Mouse (Mus musculus): ENCODE measurements around the gene Ptdss2.

Ptdss2 gene

DNA sequence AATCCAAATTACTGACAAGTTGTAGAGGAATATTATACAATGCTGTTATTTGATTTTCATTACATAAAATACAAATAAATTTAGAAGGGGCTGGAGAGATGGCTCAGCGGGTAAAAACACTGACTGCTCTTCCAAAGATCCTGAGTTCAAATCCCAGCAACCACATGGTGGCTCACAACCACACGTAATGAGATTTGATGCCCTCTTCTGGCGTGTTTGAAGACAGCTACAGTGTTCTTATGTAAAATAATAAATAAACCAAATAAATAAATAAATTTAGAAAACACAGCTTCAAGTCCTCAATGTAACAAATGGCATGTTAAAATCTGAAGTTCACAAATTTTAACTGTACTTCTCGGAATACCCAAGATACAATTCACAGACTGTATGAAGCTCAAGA lies 52.9 kb downstream of the Ptdss2 start:
- DNase-seq, result no peak

DNA sequence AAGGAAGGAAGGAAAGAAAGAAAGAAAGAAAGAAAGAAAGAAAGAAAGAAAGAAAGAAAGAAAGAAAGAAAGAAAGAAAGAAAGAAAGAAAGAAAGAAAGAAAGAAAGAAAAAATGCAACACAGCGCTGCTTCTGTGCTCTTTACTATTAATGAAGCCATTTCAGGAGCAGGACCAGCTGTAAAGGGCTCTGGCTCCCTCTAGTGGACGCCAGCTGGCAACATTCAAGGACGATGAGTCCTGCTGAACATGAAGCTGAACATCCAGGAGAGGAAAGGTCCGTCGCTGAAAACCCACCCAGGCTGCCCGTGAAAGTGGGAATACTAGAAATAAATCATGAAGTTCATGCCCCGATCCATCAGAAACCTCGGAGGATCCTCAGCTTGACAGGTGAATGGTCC lies 54.0 kb downstream of the Ptdss2 start:
- DNase-seq, result peak; percentile 87

DNA sequence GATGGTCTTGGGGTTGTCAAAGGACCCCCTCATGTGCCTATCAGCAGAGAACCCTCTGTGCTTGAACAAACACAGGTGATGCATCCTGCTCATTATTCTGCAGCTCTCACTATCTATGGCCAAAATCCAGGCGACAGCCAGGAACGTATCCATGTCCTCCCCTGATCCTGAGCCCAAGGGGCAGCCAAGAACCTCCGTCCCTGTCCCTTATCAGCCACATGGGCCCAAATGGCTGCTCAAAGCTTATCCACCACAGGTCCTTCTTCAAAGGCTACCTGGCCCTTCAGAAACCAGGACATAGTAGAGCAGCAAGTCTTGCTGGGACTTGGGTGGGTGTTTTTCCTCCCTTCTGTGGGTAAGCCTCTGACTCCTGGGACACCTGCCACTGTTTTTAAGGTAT lies 66.0 kb downstream of the Ptdss2 start:
- no peak for DNase-seq

DNA sequence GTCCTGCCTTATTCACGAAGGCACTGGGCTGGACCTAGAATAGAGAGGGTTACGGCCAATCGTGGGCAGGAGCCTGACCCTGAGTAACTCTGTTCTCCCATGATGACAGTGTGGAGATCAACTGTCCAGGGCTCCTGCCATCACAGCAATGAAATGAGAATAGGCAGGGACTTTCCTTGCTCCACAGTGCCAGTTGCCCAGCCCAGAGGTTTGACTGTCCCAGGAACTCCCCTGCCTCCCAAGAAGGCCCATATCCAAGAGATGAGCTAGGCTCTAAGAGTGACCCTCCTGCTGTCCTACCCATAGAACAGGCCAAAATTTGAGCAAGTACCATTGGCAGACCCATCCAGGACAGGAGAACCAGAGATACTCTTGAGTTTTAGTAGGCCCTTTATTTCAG lies 66.6 kb downstream of the Ptdss2 start:
- DNase-seq, result no peak

DNA sequence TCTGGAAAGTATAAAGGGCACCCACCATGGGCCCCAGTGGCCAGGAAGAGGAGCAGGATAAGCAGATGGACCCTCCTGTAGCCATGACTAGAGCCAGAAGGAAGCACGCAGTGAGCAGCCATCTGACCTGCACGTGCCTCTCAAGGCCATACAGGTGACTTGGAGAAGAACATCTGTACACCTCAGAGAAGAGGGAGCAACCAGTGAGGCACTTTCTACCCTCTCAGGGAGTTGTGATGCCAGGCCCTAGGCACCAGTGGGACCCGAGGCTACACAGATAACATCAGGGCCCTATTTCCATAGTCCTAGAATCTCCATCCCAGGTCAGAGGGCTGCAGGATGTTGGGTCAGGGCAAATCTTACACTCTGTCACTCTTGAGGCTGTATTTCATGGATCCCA lies 68.0 kb downstream of the Ptdss2 start:
- no peak for DNase-seq

DNA sequence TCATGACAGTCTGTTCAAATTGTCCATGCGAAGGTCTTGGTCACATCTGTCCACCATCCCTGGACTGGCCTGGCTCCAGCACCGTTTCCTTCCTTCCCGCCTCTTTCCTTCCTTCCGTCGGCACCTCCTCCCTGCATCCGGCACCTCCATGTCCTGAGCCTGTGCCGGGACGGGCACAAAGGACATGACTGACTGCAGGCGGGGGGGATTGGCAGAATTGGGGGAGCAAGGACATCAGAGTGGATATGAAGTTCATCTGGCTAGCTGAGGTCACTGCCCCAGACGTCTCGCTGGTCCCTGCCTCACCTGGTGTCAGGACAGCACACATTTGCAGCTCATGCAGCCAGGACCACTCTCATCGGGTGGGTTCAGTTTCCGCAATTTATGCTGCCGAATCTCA lies 68.9 kb downstream of the Ptdss2 start:
- DNase-seq, result no peak

DNA sequence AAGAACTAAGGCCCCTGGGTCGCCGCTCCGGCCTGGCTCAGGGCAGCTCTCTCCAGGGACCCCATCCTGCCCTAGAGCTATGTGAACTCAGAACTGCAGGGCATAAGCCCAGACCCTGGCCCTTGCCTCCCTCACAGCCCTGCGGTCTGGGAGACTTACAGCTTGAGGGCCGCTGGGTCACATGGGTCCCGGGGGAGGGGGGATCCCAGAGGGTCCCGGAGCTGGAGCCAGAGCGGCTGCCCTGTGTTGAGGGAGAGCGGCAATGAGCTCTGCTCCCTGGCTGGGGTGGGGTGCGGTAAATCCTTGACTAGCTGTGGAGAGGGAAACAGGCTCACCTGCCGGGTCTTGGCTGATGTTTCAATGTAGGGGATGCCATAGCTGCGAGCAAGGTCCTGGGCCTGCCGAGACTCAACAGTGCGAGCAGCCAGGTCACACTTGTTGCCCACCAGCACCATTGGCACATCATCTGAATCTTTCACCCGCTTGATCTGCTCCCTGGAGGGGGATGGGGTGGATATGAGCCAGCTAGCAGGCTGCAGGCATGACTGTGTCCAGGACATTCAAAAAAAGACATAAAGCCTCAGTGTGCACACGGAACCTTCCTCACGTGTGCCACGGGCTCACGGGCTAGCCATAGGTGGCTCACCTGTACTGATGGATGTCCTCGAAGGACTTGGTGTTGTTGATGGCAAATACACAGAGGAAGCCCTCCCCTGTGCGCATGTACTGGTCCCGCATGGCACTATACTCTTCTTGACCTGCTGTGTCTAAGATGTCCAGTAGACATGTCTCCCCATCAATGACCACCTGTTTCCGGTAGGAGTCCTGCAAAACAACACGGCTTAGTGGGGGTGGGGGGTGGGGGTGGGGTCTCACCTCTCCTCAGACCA lies 69.9 kb downstream of the Ptdss2 start:
- DNase-seq, result no peak

DNA sequence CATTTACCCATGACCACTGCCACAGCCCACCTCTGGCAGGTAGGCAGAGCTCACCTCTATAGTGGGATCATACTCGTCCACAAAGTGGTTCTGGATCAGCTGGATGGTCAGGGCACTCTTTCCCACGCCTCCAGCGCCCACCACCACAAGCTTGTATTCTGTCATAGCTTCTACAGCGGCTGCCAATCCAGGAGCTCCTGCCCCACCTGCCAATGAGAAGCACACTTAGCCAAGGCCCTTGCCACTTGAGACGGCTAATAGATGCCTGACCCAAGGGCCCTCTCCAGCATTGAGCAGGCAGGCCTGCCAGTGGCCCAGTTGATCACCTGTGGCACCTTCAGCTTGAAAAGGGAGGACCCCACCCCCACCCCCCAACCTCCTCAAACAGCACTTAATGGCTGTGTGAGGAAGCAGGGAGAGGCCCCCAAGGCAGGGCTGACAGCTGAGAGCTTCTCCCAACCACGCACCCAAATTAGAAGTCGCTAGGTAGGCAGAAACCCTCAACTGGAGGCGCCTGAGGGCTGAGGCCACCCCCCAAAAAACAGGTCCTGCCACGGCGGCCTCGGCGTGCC lies 70.7 kb downstream of the Ptdss2 start:
- DNase-seq, result peak; percentile 41

DNA sequence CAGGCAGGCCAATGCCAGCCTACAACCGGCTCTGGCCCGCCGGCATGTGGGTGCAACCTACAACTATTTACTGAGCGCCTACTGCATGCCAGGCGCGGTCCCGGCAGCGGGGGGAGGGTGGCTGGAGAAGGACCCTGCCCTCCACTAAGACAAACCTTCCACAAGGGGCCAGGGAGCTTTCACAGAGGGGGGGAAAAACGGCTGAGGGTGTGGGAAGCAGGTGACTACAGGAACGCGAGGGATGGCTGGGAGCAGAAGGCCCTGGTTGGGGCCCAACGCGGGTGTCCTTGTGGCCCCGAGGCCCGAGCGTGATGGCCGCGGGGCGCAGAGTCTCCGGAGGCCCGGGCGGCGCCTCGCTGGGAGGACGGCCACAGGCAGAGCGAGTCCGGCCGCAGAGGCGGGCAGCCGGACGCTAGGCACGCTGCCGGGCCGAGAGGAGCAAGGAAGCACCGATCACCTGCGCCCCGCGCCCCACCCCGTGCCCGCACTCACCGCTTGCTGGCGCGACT lies 71.2 kb downstream of the Ptdss2 start:
- no peak for DNase-seq

DNA sequence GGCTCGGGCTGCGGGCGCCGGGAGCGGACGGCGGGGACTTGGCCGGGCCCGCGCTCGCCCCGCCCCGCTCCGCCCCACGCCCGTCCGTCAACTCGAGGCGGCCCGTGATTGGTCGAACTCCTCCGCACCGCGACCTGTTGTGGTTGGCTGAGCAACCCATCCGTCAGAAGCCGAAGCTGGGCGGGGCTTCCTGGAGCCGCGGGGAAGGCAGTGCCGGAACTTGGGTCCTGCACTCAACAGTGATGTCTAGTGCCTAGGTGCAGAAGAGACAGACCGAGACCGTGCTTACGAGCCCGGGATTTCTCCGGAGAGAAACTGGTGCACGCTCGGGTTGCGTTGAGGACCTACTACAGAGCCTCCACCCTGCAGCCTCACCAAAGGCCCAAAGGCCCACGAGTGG lies 71.8 kb downstream of the Ptdss2 start, which contains the start of the genes Hras and Lrrc56:
Gene Hras (minus strand): TSS at position 58 of the 400 bp plus-strand sequence.
Gene Lrrc56 (plus strand): TSS at position 210 of the 400 bp plus-strand sequence.
- peak; percentile 98 for DNase-seq

DNA sequence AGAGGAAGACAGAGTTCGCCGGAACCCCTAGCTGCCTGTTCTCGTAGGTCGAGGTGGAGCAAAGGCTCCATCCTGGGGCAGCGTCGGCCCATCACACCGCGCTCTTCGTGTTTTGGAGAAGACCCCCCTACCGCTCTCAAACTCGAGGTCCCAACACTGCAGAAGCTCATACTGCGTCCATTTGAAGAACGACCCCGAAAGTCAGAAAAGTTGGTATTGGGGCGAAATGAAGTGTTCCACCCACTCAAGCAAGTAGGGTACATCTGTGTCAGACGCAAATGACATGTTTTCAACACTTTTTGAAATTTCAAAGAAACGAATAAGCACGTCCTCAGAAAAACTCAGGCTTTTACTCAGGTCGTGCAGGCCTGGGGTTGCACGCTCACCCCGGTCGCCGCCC lies 72.2 kb downstream of the Ptdss2 start:
- DNase-seq, result no peak

DNA sequence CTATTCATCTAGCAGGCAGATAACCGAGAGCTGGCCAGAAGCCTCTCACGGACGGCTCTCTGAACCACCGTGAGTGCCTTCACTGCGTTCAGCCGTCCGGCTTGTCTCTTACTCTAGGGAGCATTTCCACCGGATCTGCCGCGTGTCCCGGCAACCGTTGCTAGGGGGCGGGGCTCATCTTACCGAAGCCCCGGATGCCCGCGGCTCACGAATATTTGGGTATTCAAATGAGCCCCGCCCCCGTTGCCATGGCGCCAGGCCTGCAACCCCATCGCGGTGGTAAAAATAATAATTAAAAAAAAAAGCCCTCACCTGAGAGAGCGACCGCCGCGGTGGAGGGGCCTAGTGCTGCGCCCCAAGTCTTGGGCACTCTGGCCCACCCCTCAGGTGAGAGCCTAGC lies 72.6 kb downstream of the Ptdss2 start:
- DNase-seq, result peak; percentile 88

DNA sequence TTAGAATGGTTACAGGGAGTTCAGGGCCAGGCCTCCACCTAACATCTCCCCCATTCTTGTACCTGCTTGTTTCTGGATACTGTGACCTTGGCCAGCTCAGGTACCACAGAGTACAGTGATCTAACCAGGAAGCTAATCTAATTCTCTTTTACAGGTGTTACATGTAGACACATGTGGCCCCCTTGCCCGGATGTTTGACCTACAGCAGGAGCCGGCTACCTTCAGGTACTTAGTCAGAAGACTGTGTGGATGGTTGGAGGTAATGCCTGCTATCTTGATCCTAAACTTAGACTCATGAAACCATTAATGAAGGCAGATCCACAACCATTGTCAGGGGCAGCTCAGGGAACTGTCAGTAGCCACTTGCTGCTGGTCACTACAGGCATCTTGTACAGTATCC lies 73.6 kb downstream of the Ptdss2 start:
- no peak for DNase-seq

DNA sequence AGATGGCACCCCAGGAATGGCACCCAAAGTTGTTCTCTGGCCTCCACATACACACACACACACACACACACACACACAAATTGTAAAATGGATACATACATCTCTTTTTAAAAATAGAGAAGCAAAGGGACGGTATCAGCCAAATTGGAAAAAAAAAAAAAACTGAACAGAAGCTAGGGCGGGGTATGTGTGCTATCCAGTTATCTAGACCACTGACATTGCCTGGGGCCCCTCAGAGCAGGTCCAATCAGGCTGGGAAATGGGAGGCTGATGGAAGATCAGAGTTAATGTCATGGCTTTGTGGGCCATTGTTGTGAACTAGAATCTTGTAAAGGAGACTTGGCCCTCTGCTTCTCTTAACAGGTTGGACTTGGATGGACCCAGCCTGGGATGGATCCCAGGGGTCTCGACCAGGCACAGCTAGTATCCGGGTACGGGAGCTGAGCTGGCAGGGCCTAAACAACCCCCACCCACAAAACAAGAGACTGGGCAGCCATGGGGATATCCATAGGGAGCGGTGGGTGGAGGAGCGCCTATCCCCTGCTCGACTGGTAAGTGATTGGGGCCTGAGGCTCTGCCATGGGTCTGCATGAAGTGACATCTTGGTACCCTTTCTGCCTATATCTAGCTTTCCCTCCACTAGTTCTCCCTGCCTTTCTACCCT lies 74.6 kb downstream of the Ptdss2 start:
- DNase-seq, result no peak

DNA sequence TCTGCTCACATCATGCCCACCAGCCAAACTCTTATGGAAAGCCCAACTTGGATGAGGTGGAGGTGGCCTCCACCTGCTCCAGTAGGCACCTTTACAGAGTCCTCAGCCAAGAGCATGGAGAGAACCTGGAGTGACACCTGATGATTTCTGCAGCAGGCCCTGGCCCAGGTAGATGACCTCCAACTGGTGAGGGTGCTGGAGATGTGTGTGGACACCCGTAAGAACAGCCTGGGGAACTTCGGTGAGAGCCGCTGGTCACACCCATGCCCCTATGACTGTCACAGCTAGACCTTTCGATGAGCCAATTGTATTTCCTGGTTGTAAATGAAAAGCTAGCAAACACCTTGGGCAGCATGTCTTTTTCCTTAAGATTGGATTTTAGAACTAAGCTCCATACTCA lies 75.9 kb downstream of the Ptdss2 start:
- DNase-seq, result no peak

DNA sequence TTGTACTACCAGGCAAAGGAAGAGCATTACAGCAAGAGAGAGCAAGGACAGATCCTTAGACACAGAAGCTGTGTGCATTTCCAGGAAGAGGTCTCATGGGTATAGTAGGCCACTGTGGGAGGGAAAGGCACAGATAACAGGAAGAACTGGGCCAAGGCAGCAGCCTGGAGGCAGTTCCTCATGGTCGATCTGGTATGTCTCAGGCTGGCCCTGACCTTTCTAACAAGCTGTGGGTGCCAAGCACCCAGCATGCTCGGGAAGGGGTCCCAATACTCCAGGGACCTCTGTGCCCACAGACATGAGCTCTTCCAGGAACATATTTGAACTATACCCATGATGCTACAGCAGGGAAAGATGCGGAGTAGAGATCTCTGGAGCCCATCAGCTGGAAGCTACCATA lies 82.4 kb downstream of the Ptdss2 start:
- DNase-seq, result no peak

DNA sequence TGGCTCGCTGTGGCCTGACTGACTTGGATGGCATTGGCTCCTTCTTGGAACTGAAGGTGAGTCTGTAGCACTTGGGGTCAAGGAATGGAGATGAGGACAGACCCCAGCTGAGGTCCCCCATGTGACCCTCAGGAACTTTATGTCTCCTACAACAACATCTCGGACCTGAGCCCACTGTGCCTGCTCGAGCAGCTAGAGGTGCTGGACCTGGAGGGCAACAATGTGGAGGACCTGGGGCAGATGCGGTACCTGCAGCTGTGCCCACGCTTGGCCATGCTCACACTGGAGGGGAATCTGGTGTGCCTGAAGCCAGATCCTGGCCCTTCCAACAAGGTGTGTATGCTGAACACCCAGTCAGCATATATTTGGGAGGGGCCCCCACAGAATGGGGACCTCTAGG lies 83.3 kb downstream of the Ptdss2 start:
- DNase-seq, result no peak

DNA sequence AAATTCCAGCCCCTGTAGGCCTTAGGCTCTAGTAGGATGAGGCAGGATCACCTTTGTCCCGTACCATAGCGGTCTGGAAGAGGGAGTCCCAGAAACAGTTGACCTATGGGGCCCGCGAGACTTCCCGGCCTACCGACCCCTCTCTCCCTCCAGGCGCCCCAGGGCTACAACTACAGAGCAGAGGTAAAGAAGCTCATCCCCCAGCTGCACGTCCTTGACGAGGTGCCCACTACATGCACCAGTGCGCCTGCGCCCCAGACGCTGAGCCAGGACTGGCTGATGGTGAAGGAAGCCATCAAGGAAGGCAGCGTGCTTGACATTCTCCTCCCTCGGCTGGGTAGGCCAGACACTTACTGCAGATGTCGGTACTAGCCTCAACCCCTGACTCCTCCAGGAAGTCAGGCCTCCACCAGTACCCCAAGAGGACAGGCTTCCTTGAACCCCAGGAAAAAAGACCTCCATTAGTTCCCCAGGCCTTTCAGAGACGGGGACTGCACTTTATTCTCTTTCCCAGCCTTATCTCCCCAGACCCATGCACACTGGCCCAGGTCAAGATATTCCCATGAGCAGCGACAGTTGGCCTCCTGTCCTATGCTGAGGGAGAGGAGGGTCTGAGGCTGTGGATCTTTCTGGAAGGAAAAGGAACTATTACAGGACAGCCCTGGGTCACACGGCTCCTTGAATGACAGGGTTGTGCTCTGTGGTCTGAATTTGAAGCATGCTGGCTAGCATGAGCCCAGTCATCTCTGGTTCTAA lies 84.2 kb downstream of the Ptdss2 start:
- DNase-seq, result no peak

All from right cerebral cortex, adult 18-20 months (tissue).